Mouse (Mus musculus): Measurements from ENCODE around the gene Kbtbd2. TPM values are rescaled to one million over a fixed set of nuclear protein-coding genes. Genes with fewer than 3 reads are reported as not detected.

The Kbtbd2 gene
- polyA plus RNA-seq, 1 experiment: 99.1 TPM

DNA sequence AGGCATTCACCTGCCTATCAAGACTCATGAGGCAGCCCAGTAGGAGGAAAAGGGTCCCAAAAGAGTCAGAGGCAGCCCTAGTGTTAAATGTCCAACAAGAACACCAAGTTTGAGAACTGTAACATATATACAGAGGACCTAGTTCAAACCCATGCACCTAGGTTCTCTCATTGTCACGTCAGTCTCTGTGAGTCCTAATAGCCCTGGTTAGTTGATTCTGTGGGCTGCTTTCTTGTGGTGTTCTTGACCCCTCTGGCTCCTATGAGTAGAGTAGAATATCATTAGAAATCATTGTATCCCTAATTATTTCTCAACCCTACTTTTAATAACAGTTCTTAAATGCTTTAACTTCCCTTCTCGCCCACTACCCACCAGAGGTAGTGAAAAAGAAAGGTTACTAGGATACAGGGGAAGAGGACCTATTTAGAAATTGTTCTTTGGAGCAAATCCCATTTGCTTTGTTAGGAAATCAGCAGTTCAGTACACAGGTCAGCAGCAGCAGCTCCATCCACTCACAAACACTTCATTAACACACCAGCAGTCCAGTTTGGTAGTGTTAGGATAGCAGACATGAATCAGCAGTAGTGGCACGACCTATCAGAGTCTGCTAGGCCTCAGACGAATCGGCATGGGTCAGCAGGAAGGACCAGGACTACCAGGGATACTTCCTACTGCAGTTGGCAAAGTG, 21.0 kb upstream of the Kbtbd2 start:
- Histone ChIP-seq H3K9ac (ENCODE audit: low read depth, poor library complexity, severe bottlenecking) (no peak overlapping the region), H3K27me3 (ENCODE audit: control insufficient read depth, insufficient read depth, low read length, poor library complexity, severe bottlenecking) (no peaks in the 10 kb centered on the region), H3K4me3 (ENCODE audit: low read depth, low read length) (no peak overlapping the region), H3K4me1 (ENCODE audit: control insufficient read depth, insufficient read depth, low read length) (no peaks in the 10 kb centered on the region), H3K9me3 (replicated peaks; ENCODE audit: control insufficient read depth, insufficient read depth, low read length, poor library complexity, severe bottlenecking) (no peaks in the 10 kb centered on the region), H3K27ac (ENCODE audit: insufficient read depth, low read length) (no peak overlapping the region), H3K36me3 (ENCODE audit: control insufficient read depth, insufficient read depth, low read length, poor library complexity, severe bottlenecking) (no peaks in the 10 kb centered on the region)
- no peak for TF ChIP-seq EP300 (IDR thresholded peaks at IDR 0.05; ENCODE audit: insufficient read depth, low read depth, low read length)
- no peak for TF ChIP-seq POLR2A (IDR thresholded peaks at IDR 0.05; ENCODE audit: insufficient read depth, low read length)
- no peak for TF ChIP-seq CTCF (IDR thresholded peaks at IDR 0.05; ENCODE audit: low read depth, low read length)

DNA sequence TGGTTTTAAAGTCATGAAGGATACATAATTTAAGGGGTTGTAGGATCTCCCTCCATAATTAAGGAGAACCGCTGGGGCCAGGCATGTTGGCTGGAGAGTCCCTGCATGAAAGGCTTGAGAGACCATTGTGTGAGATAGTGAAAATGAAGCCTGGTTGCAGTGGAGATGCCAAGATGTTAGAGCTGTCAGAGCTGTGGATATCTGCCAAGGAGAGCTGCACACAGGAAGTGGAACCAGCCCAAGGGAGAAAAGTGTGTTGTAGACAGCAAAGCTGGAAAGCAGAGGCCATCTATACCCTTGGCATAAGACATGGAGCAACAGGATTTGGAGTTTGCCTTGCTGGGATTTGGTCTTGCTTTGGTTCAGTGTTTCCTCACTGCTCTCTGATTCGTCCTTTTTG, 15.7 kb upstream of the Kbtbd2 start:
- TF ChIP-seq EP300 (IDR thresholded peaks at IDR 0.05; ENCODE audit: insufficient read depth, low read depth, low read length) (no peak), CTCF (IDR thresholded peaks at IDR 0.05; ENCODE audit: low read depth, low read length) (no peak), POLR2A (IDR thresholded peaks at IDR 0.05; ENCODE audit: insufficient read depth, low read length) (no peak)
- H3K9me3 ChIP-seq (replicated peaks; ENCODE audit: control insufficient read depth, insufficient read depth, low read length, poor library complexity, severe bottlenecking): no peaks in the 10 kb centered on the region
- H3K27ac ChIP-seq (ENCODE audit: insufficient read depth, low read length): no peak overlapping the region
- H3K4me3 ChIP-seq (ENCODE audit: low read depth, low read length): no peak overlapping the region
- H3K27me3 ChIP-seq (ENCODE audit: control insufficient read depth, insufficient read depth, low read length, poor library complexity, severe bottlenecking): no peaks in the 10 kb centered on the region
- no peaks in the 10 kb centered on the region for H3K36me3 ChIP-seq (ENCODE audit: control insufficient read depth, insufficient read depth, low read length, poor library complexity, severe bottlenecking)
- H3K4me1 ChIP-seq (ENCODE audit: control insufficient read depth, insufficient read depth, low read length): no peaks in the 10 kb centered on the region
- no peak overlapping the region for H3K9ac ChIP-seq (ENCODE audit: low read depth, poor library complexity, severe bottlenecking)

- no peaks in the 10 kb centered on the region for H3K9me3 ChIP-seq (replicated peaks; ENCODE audit: control insufficient read depth, insufficient read depth, low read length, poor library complexity, severe bottlenecking)
- H3K36me3 ChIP-seq (ENCODE audit: control insufficient read depth, insufficient read depth, low read length, poor library complexity, severe bottlenecking): no peaks in the 10 kb centered on the region
- H3K4me1 ChIP-seq (ENCODE audit: control insufficient read depth, insufficient read depth, low read length): no peaks in the 10 kb centered on the region
- TF ChIP-seq CTCF (IDR thresholded peaks at IDR 0.05; ENCODE audit: low read depth, low read length): peak; percentile 5
- TF ChIP-seq POLR2A (IDR thresholded peaks at IDR 0.05; ENCODE audit: insufficient read depth, low read length): no peak
- no peak overlapping the region for H3K27ac ChIP-seq (ENCODE audit: insufficient read depth, low read length)
- H3K9ac ChIP-seq (ENCODE audit: low read depth, poor library complexity, severe bottlenecking): no peak overlapping the region
- H3K27me3 ChIP-seq (ENCODE audit: control insufficient read depth, insufficient read depth, low read length, poor library complexity, severe bottlenecking): no peaks in the 10 kb centered on the region
- H3K4me3 ChIP-seq (ENCODE audit: low read depth, low read length): no peak overlapping the region
These were observed 11.0 kb upstream of the Kbtbd2 start for GRCm38 (mm10) chr6:56808656-56809055.

DNA sequence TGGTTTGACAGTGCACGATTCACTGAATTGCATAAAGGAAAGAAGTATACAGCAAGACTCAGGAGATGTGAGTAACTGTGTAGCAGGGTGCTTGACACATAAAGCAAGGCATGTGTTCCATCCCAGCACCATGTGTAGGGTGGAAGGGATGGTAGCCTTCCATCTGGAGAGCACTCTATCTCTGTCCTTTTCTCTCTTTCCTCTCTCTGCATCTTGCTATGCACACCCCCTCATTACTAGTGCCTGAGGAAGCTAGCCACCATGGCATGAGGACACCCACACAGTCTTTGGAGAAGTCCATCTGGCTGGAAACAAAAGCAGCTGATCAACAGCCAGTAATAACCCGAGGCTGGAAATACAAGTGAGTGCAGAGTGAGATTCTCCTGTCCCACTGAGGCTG, 8.6 kb upstream of the Kbtbd2 start:
- TF ChIP-seq CTCF (IDR thresholded peaks at IDR 0.05; ENCODE audit: low read depth, low read length) (no peak), POLR2A (IDR thresholded peaks at IDR 0.05; ENCODE audit: insufficient read depth, low read length) (no peak), EP300 (IDR thresholded peaks at IDR 0.05; ENCODE audit: insufficient read depth, low read depth, low read length) (no peak)
- H3K9me3 ChIP-seq (replicated peaks; ENCODE audit: control insufficient read depth, insufficient read depth, low read length, poor library complexity, severe bottlenecking): no peaks in the 10 kb centered on the region
- no peak overlapping the region for H3K9ac ChIP-seq (ENCODE audit: low read depth, poor library complexity, severe bottlenecking)
- H3K4me1 ChIP-seq (ENCODE audit: control insufficient read depth, insufficient read depth, low read length): peaks cover 2% of the 10 kb centered on the region
- H3K36me3 ChIP-seq (ENCODE audit: control insufficient read depth, insufficient read depth, low read length, poor library complexity, severe bottlenecking): no peaks in the 10 kb centered on the region
- H3K4me3 ChIP-seq (ENCODE audit: low read depth, low read length): no peak overlapping the region
- no peaks in the 10 kb centered on the region for H3K27me3 ChIP-seq (ENCODE audit: control insufficient read depth, insufficient read depth, low read length, poor library complexity, severe bottlenecking)
- no peak overlapping the region for H3K27ac ChIP-seq (ENCODE audit: insufficient read depth, low read length)

- H3K4me3 ChIP-seq (ENCODE audit: low read depth, low read length): no peak overlapping the region
- TF ChIP-seq POLR2A (IDR thresholded peaks at IDR 0.05; ENCODE audit: insufficient read depth, low read length) (no peak), CTCF (IDR thresholded peaks at IDR 0.05; ENCODE audit: low read depth, low read length) (no peak), EP300 (IDR thresholded peaks at IDR 0.05; ENCODE audit: insufficient read depth, low read depth, low read length) (no peak)
- H3K27me3 ChIP-seq (ENCODE audit: control insufficient read depth, insufficient read depth, low read length, poor library complexity, severe bottlenecking): no peaks in the 10 kb centered on the region
- H3K27ac ChIP-seq (ENCODE audit: insufficient read depth, low read length): no peak overlapping the region
- peaks cover 2% of the 10 kb centered on the region for H3K4me1 ChIP-seq (ENCODE audit: control insufficient read depth, insufficient read depth, low read length)
- no peaks in the 10 kb centered on the region for H3K36me3 ChIP-seq (ENCODE audit: control insufficient read depth, insufficient read depth, low read length, poor library complexity, severe bottlenecking)
- no peaks in the 10 kb centered on the region for H3K9me3 ChIP-seq (replicated peaks; ENCODE audit: control insufficient read depth, insufficient read depth, low read length, poor library complexity, severe bottlenecking)
- H3K9ac ChIP-seq (ENCODE audit: low read depth, poor library complexity, severe bottlenecking): no peak overlapping the region
These were observed 7.4 kb upstream of the Kbtbd2 start for GRCm38 (mm10) chr6:56805026-56805425.

DNA sequence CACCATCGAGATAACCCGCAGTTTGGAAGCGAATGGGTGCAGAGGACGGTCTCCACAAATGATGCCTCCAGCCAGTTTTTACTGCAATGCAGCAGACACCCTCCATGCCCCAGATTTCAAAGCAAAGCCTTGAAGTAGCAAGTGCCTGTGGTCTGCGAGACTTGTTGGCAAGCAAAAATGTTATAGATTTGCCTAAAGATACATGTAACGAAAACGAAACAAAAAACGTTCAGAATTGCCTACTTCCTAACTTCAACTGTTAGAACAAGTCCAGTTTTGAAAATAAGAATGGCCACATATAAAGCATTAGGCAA, 496 bp upstream of the Kbtbd2 start:
- TF ChIP-seq POLR2A (IDR thresholded peaks at IDR 0.05; ENCODE audit: insufficient read depth, low read length): no peak
- no peak for TF ChIP-seq CTCF (IDR thresholded peaks at IDR 0.05; ENCODE audit: low read depth, low read length)
- TF ChIP-seq EP300 (IDR thresholded peaks at IDR 0.05; ENCODE audit: insufficient read depth, low read depth, low read length): no peak
- Histone ChIP-seq H3K36me3 (ENCODE audit: control insufficient read depth, insufficient read depth, low read length, poor library complexity, severe bottlenecking) (no peaks in the 10 kb centered on the region), H3K27me3 (ENCODE audit: control insufficient read depth, insufficient read depth, low read length, poor library complexity, severe bottlenecking) (no peaks in the 10 kb centered on the region), H3K9me3 (replicated peaks; ENCODE audit: control insufficient read depth, insufficient read depth, low read length, poor library complexity, severe bottlenecking) (no peaks in the 10 kb centered on the region), H3K4me3 (ENCODE audit: low read depth, low read length) (peak overlapping the region; percentile 84), H3K4me1 (ENCODE audit: control insufficient read depth, insufficient read depth, low read length) (peaks cover 4% of the 10 kb centered on the region), H3K9ac (ENCODE audit: low read depth, poor library complexity, severe bottlenecking) (peak overlapping the region; percentile 97), H3K27ac (ENCODE audit: insufficient read depth, low read length) (peak overlapping the region; percentile 82)

Data from ES-Bruce4 (cell line).